Mouse (Mus musculus) T-cell, adult 2 months (primary cell): Measurements from ENCODE around the gene Adad2.

ENCODE experiments used
- DNase-seq: peaks from one replicate; pipeline ENCODE4 v3.0.0; 2022; ENCODE audit warnings: low spot score

Gene Adad2

DNA sequence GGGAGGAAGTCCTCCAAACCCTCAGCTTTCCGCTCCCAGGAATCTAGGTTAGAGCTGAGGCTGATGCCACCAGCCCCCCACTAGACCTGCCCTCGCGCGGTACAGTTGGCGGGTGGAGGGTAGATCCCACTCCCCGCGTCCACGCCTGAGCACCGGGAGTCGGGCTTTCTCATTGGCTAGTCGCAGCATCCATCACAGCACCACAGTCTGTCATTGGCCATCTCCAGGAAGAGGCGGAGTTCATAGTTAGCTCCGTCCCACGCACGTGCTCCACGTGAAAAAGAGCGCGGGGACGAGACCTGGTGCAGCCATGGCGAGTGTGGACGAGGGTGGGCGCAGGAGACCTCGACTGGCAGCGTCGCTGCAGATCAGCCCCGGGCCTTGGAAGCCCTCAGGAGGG is at the start of gene Adad2:
TSS of gene Adad2 (plus strand) at position 277 of the 400 bp plus-strand sequence.
- DNase-seq = no peak

DNA sequence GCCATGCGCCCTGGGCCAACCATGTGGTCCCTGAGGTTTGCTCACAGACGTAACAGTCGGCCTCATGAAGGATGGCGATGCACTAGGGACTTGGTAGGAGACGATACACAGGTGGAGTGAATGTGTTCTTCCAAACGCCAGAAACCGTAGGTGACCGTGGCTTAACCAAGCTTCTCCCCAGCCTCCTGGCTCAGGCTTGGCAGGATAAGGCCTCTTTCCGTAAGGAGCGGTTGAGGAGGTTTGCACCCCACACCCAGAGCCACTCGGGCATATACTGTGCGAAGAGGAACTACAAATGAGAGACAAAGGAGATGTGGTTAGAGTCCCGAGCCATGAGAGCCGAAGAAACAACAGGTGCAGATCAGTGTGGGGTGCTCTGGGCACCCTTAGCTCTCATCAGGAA is 48.7 kb upstream of the Adad2 start:
- DNase-seq = no peak

DNA sequence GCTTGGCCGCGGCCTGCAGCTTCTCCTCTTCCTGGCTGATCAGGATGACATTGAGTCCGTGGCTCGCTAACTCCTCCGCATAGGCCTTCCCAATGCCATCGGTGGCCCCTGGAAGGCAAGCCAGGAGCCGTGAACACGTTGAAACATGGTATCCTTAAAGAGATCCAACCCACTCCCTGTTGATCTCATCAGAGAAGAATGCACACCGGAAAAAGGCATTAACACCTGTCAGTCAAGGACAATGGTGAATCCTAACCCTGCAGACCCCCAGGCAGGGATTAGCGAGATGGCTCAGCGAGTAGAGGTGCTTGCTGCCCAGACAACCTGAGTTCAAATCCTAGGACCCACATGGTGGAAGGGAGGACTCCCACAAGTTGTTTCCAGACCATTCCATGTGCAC is 46.2 kb upstream of the Adad2 start:
- no peak for DNase-seq

DNA sequence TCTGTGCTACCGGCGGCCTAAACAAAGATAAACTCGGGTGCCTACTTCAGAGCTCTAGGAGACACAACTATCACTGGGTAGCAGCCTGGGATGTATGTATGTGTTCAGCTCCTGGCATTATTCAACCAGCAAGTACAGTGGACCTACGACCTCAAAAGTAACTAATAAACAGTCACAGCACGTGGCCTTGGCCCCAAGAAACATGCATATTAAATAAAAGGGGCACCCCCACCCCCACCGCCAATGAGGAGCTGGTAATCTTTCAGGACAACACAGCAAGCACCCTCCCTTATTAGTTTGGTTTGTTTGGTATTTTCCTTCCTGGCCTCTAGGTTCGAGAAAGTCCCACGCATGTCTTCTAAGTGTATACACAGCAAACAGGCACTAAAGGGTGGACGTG is 44.3 kb upstream of the Adad2 start:
- no peak for DNase-seq

DNA sequence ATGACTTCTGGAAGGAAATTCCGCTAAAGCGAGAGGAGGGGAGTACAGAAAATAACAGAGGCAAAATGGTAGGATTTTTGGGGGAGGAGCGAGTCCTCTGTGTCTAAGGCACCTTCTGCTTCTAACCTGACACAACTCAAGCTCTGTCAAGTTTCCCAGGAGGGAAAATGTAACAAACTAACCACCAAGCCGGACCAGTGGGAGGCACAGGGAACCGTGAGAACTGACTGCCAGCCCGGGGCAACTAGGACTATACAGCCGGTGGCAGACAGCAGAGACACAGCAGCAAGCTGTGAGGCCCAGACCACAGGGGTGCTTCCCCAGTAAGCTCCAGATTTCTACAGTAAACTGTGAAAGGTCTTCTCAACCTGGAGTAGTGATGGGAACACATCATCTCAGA is 43.6 kb upstream of the Adad2 start:
- DNase-seq = peak; percentile 18

DNA sequence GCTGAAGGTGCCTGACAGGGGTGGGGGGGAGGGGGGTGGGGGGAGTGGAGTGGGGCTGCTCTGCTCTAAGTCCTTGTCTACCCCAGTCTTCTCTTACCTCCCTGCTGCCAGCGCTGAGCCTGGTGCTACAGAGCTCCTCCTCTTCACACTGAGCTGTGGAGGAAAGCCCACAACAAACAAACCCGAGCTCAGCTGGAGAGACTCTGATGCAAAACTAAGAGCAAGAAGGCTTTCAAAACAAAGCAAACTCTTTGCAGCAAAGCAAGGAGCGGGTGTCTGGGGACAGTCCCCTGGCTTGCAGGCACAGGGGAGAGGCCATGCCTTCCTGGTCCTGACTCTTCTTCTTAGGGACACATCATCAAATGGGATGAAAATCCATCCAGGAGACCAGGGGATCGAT is 42.7 kb upstream of the Adad2 start:
- DNase-seq = peak; percentile 87

DNA sequence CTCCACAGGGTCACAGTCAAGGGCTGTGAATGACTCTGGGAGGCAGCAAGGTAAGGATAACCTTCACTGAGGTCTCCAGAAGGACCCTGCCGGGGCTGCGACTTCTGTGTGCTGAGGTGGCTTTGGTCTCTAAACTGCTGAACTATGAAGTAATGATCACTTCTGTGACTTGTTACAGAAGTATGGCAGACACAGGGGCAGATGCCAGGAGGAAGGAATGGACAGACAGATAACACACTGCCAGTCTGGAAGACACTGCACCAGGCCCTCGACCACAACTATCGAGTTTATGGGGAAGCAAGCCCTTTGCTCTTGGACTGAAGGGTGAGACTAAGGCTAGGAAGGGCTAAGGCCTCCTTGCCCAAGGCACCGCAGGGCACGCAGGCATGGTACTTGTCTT is 41.4 kb upstream of the Adad2 start:
- no peak for DNase-seq

DNA sequence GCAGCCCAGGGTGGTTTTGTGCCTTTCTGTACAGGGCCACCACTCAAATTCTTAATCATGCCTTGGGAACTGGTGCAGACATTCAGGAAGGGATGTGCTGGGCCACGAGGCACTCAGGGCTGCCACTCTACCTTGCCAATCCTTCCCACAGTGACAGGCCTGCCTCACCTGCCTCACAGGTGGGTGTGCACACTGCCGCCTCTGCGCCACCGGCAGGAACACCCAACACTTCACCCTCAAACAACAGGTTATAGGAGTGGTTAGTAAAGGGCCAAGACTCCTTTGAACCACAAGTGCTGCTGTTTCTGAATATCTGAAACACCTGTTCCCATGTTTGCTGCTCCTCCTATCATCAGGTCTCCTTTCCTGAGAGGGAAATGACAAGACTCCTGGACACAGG is 40.1 kb upstream of the Adad2 start:
- DNase-seq = peak; percentile 10

DNA sequence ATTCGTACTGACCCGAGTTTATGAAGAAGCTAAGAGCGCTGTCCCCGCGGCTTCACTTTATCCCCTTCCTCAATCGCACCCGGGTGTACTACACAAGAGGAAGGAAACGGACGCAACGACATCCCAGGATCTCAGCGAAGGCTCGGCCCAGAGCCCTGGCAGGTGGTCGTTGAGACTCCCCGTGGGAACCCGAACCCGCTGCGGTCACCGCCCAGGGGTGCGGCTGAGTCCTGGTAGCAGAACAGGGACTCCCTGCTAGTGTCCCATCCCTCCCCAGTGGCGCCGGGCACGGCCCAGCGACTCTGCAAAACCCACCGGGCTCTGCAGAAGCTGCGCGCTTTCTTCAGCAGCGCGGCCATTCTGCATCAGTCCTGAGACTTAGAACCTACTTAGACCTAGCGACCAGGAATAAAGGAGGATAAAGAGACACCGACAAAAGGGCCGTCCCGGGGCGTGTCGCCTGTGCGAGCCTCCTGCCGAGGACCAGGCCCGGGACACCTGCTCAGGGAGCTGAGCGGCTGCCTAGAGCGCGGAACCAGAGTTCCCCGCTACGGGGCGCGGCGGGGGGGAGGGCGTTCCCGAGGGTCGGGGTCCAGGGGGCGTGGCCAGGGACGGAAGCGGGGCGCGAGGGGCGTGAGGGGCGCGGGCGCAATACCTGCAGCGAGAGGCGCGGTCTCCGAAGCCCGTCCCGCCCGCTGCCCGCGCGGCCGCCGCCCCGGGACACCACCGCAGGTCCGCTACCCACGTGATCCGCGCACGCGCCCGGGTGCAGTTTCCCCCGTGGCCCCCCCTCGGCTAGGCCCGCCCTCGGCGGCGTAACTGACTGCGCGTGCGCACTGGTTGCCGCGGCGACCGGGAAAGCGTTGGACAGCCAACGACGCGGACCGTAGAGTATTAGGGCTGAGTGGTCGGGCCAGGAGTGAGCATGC is 37.8 kb upstream of the Adad2 start, which contains the start of the genes Hsdl1 and Dnaaf1:
TSS of gene Hsdl1 (minus strand) at position 747 of the 929 bp plus-strand sequence.
TSS of gene Dnaaf1 (plus strand) at position 799 of the 929 bp plus-strand sequence.
- peak; percentile 92 for DNase-seq

DNA sequence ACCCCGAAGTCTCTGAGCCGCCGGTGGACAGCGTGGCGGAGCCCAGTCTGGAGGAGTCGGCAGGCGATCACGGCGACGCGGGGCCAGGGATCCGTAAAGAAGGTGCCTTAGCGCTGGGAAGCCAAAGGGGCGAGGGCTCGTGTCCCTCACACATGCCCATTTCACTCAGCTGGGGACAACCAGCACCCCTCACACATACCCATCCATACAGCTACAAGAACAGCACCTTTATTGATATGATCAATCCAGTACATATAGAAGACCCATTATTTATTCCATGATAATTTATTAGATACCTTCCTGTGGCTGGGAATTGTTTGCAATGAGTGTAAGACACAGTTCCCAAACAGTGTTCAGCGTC is 37.2 kb upstream of the Adad2 start:
- DNase-seq = no peak

DNA sequence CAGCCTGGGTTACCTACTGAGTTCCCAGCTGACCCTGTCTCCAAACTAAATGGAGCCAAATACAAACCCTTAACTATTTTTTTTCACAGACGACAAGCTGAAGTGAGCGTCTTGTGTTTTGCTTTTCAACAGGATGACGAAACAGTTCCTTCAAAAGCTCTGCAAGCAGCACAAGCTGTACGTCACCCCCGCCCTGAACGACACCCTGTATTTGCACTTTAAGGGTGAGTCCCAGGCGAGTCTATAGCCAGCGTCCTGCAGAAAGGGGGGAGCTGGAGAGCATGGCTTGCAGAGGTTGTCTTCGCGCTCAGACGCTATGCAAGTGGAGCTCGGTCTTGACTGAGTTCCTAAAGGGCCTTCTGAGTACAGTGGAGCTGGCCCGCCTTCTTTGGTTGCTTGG is 33.5 kb upstream of the Adad2 start:
- no peak for DNase-seq

DNA sequence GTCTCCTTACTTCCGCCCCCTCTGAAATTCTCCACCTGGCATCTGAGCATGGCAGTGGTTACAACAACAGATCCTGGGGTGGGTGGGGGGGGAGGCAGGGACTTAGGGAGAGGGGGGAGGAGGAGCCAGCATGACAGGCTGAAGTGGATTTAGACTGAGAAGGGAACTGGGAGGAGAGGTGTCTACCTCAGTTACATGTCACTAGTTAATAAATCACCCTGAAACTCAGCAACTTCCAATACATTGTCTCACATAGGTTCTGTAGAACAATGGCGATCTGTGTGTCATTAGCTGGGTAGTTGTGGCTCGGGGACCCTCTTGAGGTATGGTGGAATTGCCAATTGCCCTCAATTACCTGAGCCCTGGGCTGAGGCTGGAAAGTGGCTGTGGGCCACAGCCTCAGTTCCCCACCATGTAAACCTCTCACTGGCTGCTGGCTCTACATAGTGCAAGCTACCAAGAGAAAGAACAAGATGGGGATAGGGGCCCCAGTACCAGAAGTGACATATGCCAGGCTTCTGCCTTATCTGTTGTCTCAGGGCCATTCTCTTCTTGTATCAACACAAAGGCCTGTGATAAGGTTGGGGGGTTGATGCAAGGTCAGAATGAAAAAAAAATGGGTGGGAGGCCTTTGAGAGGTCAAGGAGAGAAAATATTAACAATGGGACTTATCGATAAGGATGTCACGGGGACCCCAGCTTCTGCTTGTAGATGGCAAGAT is 31.9 kb upstream of the Adad2 start:
- DNase-seq = no peak

DNA sequence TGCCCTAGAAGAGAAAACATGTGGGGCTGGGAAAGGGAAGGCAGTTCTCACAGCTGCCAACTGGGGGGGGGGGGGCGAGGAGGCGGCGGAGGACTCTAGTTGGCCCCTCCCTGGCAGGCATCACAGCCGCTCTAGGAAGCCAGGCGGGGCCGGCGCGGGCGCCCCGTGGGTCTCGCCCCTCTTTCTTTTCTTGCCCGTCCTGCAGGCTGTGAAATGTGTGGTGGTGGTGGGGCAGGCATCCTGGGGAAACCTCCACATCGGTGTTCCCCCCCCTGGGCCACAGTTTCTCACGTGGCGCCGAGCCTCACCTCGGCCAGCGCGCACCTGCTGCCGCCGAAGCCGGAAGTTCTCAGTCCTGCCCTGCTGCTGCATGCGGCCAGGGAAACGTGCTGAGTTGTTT is 26.6 kb upstream of the Adad2 start:
- DNase-seq = peak; percentile 48

DNA sequence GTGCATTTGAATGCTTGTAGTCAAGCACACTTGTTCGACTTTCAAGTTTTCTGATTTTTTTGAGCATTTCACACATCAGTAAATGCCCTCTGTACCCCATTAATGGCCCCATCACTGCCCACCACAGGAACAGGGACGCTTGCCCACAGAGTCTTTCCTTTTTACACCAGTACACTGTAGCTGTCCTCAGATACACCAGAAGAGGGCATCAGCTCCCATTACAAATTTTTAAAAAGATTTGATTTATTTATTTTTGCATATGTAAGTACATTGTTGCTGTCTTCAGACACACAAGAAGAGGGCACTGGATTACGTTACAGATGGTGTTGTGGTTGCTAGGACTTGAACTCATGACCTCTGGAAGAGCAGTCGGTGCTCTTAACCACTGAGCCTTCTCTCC is 24.2 kb upstream of the Adad2 start:
- no peak for DNase-seq

DNA sequence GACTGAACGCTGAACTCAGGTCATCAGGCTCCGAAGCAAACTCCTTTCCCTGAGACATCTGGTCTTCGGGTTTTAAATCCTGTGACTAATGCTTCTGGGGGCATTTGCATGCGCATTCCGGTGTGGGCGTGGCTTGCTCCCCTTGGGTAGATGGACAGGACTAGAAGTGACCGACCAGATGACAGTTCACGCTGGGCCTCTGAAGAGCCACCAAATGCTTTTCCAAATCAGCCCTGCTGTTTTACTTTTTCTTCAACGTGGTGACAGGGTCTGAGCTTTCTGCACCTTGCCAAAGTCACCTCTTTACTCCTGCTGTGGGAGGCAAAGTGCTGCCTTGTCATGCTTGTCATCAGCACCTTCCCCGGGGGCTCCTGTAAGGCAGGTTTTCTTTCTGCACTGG is 23.7 kb upstream of the Adad2 start:
- DNase-seq = no peak

DNA sequence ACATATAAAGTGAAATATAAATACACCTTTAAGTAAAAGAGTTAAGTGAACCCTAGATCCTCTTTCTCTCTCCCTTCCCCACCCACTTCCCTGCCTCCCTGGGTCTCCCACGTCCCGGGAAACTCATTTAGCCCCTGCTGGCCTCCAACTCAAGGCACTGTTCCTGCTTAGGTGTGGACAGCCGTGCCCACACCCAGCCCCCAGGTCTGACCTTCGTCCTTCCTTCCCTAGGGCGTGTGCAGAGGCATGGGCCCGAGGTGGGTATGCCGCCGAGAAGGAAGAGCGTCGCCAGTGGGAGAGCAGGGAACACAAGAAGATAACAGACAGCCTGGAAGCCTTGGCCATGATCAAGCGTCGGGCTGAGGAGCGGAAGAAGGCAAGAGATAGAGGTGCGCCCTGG is 22.2 kb upstream of the Adad2 start:
- DNase-seq = no peak

DNA sequence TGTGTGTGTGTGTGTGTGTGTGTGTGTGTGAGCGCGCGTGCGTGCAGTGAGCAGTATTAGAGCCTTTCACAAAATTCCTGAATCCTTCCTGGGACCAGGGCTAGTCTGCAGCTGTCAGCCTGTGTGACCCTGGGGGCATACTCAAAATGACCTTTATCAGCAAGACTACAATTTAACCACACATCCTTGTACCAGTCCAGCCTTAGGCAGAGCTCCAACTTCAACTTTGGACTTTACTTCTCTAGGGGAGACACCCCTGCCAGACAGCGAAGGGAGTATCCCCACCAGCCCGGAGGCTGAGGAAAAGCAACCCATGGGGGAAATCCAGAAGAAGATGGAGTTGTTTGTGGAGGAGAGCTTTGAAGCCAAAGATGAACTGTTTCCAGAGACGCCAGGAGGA is 21.1 kb upstream of the Adad2 start:
- no peak for DNase-seq

DNA sequence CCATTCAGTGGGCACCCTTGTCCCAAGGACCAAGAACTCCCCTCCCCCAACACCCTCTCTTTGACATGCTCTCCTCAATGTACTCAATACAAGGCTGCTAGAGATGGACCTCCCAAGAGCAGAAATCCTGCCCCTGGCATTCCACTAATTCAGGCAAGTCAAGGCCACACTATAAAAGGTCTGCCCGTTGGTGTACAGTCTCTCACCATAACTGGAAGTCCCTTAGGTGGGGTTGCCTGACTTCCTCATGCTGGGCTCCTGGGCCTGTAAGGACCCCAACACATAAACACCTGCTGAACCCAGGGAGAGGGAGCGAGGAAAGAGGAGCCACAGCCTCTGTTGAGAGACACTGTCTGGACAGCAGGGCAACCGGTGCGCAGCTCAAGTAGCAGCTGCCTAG is 8.8 kb upstream of the Adad2 start:
- DNase-seq = no peak

DNA sequence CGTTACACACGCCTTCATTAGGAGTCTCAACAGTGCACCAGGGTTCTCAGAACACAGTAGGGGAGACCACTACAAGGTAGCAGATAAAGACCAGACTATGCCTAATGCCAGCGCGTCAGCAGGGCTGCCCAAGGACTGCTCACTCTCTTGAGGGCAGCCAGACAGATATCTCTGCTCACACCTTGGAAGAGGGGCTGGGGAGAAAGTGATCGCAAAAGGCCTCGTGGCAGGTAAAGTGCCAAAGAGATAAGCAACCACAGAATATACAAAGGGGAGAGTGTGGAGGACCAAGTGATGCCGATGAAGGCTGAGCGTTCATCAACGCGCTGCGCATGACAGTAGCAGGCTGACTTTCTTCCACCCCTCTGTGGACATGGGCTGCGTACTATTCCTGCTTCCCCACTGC is 8.1 kb upstream of the Adad2 start:
- no peak for DNase-seq

DNA sequence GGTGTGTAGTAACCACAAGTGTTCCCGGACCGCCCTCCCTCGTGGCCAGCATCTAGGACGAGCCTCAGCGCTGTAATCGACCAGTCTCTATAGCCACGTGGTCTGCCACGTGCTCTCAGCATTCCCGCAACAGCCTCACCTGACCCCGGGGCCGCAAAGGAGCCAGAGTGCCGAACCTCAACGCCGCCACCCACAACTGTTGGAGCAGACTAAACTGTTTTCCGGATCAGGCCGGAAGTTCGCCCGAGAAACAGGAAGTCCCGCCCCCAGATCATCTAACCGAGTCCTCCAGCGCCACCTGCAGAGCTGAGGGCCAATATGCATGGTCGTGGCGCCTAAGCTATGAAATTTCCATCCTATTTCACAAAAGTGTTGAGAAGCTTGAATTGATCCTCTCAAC is 7.6 kb upstream of the Adad2 start, which contains the start of gene Taf1c:
TSS of gene Taf1c (minus strand) at position 227 of the 400 bp plus-strand sequence.
- peak; percentile 93 for DNase-seq

DNA sequence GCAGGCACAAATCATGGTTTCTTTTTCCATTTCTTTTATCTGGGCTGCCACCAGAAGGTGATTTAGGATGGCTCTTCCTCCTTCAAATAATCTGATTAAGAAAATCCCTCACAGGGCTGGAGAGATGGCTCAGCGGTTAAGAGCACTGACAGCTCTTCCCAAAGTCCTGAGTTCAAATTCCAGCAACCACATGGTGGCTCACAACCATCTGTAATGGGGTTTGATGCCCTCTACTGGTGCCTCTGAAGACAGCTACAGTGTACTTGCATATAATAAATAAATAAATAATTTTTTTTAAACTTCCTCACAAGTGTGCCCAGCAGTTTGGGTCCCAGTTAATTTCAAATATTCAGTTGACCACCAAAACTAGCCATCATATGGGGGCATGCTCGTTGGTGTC is 6.3 kb upstream of the Adad2 start:
- no peak for DNase-seq

DNA sequence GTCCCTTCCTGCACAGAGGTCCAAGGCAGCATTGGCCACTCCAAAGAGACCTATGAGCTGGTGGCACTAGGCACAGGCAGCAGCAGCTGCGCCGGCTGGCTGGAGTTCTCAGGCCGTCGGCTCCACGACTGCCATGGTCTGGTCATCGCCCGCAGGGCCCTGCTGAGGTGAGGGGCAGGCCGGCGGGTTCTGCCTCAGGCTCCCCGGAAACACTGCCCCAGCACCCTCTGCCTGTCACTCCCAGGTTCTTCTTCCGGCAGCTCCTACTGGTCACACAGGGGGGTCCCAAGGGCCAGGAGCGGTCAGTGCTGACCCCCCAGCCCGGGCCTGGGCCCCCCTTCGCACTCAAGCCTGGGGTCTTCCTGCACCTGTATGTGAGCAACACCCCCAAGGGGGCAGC is 2.5 kb downstream of the Adad2 start:
- DNase-seq = no peak

DNA sequence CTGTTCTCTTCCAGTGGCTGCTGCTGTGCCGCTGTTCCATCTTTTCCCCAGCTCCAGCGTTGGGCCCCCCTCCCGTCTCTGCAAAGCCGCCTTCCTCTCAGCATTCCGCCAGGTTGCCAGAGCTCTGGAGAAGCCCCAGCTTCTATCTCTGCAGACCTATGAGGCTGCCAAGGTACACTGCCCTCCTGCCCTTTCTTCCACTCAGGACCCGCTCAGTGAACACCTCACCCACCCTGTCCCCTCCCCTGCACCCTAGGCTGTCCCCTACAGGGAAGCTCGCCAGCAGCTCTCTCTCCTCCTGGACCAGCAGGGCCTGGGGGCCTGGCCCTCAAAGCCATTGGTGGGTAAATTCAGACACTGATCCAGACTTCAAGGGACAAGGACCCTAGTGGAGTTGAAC is 3.8 kb downstream of the Adad2 start:
- no peak for DNase-seq
